Mouse (Mus musculus): Measurements from ENCODE around the gene Utp20.

Utp20 gene

DNA sequence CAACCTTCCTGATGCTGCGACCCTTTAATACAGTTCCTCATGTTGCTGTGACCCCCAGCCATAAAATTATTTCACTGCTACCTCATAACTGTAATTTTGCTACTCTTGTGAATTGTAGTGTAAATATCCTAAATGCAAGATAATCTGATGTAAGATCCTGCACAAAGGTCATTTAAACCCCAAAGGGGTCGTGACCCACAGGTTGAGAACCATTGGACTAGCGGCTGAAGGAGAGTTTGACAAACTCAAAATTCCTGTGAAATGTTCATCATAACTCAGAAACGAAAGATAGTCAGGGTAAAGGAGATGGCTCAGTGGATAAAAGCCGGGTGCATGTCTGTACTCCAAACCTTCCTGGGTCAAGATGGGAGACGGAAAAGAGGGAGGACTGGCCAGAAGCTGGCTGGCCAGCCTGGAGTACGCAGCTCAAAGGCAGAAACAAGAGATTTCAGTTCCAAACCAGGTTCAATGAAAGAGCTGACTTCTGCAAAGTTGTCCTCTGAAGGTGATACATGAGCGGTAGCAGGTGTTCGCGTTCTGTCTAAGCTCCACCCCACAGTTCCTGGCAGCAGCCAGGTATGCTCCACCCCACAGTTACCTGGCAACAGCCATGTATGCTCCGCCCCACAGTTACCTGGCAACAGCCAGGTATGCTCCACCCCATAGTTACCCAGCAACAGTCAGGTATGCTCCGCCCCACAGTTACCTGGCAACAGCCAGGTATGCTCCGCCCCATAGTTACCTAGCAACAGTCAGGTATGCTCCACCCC, 109.4 kb downstream of the Utp20 start:
- DNase-seq (ENCODE audit: low spot score in 2 of 2), result no peak

DNA sequence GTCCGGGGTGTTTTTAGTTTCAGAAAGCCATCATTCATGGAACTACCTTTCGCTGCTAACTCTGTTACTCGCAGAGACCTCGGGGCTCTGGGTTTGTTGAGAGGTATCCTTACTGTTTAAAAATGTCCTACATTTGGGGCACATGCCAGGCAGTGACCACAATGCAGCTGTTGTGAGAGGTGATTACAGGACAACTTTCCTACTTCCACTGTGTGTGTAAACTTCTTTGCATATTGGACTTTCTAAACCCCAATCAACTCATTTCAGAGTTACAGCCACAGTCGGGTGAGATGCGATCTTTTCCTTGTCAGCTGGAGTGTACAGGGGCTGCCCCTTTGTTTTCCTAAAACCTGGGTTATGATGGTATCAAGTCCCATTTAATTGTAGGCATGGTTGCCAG, 111.0 kb downstream of the Utp20 start:
- DNase-seq (ENCODE audit: low spot score in 2 of 2), result no peak

- DNase-seq (ENCODE audit: low spot score in 2 of 2), result no peak
Measured at GRCm38 (mm10) chr10:88714744-88715143, 111.9 kb downstream of the Utp20 start.

- no peak for DNase-seq (ENCODE audit: low spot score in 2 of 2)
Measured at GRCm38 (mm10) chr10:88712359-88712758, 114.2 kb downstream of the Utp20 start.

DNA sequence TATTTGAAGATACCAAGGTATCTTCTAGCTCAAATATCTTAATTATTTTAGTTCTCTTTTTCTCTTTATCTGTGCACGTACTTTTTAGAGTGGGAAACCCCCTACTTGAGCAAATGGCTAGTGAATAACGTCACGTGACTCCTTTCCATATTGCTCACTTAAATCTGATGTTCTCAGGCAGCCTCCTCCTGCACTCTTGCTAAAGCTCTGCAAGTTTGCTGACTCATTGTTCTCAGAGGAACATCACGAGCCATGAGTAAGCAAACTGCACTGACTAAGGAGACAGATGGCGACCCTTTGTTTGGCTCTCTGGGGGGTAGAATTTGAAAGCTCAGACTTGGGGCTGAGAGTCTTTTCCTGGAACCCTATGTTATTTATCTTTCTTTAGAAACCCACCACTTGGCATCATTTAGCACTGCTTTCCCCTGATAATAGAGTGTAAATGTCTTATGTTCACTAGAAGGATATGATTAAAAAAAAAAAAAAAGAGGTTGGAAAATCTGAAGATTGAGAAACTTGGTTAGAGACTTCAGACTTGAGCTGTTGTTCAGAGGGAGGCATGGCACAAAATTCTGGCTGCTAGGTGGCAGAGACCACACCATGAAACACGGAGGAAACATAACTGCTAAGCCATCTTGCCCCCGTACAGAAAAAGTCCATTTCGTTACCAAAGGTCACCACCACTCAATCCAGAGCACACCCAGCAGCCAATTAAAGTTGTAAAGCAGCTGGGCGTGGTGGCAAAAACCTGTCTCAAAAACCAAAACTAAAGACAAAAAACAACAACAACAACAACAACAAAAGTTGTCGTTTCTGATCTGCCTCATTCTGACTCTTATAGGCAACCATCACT, 117.7 kb downstream of the Utp20 start:
- no peak for DNase-seq (ENCODE audit: low spot score in 2 of 2)

GRCm38 (mm10) chr10:88700938-88701337, 125.7 kb downstream of the Utp20 start:
- DNase-seq (ENCODE audit: low spot score in 2 of 2), result no peak

Measured in spleen, postnatal 14 days (tissue).